Mouse (Mus musculus) gastrocnemius, adult 18-20 months (tissue): ENCODE data around the gene Arhgap23. TPM values are rescaled to one million over a fixed set of nuclear protein-coding genes. Genes with fewer than 3 reads are reported as not detected.

Experiments
- DNase-seq: peaks from one replicate; pipeline ENCODE4 v3.0.0; 2021; ENCODE audit warnings: low spot score
- total RNA-seq, 2 experiments: library from RNA; stranded (reverse); gene quantifications; 2 replicates each; pipeline ENCODE4 v1.2.3; 2021

Gene Arhgap23
- total RNA-seq, 2 experiments from 2014 or later = 4.8 to 7.5 TPM

GRCm38 (mm10) chr11:97434704-97435454 lies 19.5 kb downstream of the Arhgap23 start:
- DNase-seq = peak; percentile 91

- no peak for DNase-seq
Observed at GRCm38 (mm10) chr11:97435808-97436491, 20.6 kb downstream of the Arhgap23 start.

- DNase-seq = peak; percentile 64
Observed at GRCm38 (mm10) chr11:97437745-97438144, 22.4 kb downstream of the Arhgap23 start.

GRCm38 (mm10) chr11:97438868-97439267 lies 23.5 kb downstream of the Arhgap23 start:
- no peak for DNase-seq

GRCm38 (mm10) chr11:97439935-97440334 lies 24.6 kb downstream of the Arhgap23 start:
- DNase-seq = peak; percentile 66

GRCm38 (mm10) chr11:97440441-97440881 lies 25.1 kb downstream of the Arhgap23 start:
- DNase-seq = no peak

- DNase-seq = no peak
Observed at GRCm38 (mm10) chr11:97441036-97441657, 25.8 kb downstream of the Arhgap23 start.

- no peak for DNase-seq
Observed at GRCm38 (mm10) chr11:97441658-97442125, 26.4 kb downstream of the Arhgap23 start.

GRCm38 (mm10) chr11:97442891-97443675 lies 27.8 kb downstream of the Arhgap23 start:
- no peak for DNase-seq

- DNase-seq = no peak
Observed at GRCm38 (mm10) chr11:97445596-97445995, 30.3 kb downstream of the Arhgap23 start.

- DNase-seq = no peak
Observed at GRCm38 (mm10) chr11:97445999-97446511, 30.7 kb downstream of the Arhgap23 start.

- DNase-seq = no peak
Observed at GRCm38 (mm10) chr11:97447979-97448378, 32.6 kb downstream of the Arhgap23 start.

GRCm38 (mm10) chr11:97448611-97449394 lies 33.5 kb downstream of the Arhgap23 start:
- DNase-seq = no peak

GRCm38 (mm10) chr11:97449601-97450293 lies 34.4 kb downstream of the Arhgap23 start:
- peak; percentile 76 for DNase-seq

GRCm38 (mm10) chr11:97450305-97450922 lies 35.1 kb downstream of the Arhgap23 start:
- no peak for DNase-seq

GRCm38 (mm10) chr11:97451625-97452024 lies 36.3 kb downstream of the Arhgap23 start:
- DNase-seq = no peak

GRCm38 (mm10) chr11:97457120-97457519 lies 41.8 kb downstream of the Arhgap23 start:
- no peak for DNase-seq

GRCm38 (mm10) chr11:97461307-97461820 lies 46.0 kb downstream of the Arhgap23 start:
- DNase-seq = no peak

- no peak for DNase-seq
Observed at GRCm38 (mm10) chr11:97462538-97462937, 47.2 kb downstream of the Arhgap23 start.
